In the genomic region with DNA sequence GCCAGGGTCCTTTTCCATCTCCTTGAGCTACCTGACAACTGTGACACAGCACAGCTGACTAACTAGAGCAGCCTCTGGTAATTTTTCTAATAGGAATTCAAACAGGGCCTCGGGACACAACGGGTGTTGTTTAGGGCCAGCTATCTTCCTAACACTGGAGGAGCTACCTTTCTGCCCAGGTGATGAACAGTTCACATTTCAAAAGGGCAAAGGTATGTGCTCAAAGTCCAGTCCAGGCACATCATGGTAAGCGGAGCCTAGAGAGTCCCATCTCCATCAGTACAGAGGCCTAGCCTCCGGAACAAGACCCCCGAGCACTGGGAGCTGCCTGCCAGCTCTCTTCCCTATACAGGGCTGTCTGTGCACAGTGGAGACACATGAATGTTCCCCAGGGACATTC, we compare ENCODE assay signal across 24 mouse cellular contexts.
DNase-seq lines count a peak whose midpoint lies in the region; ATAC-seq and TF ChIP-seq lines count a peak whose summit lies in the region.
"Had no signal": no experiment of that assay in that cellular context is flagged by ENCODE, and none has a peak within 500 bp of the region (broad histone marks: within the 10 kb centered on the region; RNA-seq: fewer than 3 reads in every experiment).

No protein-coding gene starts in this region.

- intact Hi-C loops in gastrocnemius, adult 2 months (cut with DNase I) = loop anchor here (10.0 kb wide), 1 partner anchor 62 kb away; no protein-coding TSS in a partner anchor

- no peaks in the 10 kb centered on the region for H3K36me3 ChIP-seq in intestine, embryonic 15.5 days
- no peaks in the 10 kb centered on the region for H3K36me3 ChIP-seq in intestine, embryonic 16.5 days (ENCODE audit: control insufficient read depth, insufficient read depth, low read length)
- no peaks in the 10 kb centered on the region for H3K36me3 ChIP-seq in liver, adult 2 months (ENCODE audit: control insufficient read depth, insufficient read depth, low read length)
- no peaks in the 10 kb centered on the region for H3K36me3 ChIP-seq in liver, embryonic 11.5 days (ENCODE audit: control insufficient read depth, insufficient read depth, low read length)
- H3K36me3 ChIP-seq: midbrain, embryonic 15.5 days had no signal

- TF ChIP-seq POLR2A in liver, adult 2 months (IDR thresholded peaks at IDR 0.05; ENCODE audit: extremely low read depth, insufficient read depth, low read length) = no peak

- TF ChIP-seq CTCF in gastrocnemius, adult 2 months (IDR thresholded peaks at IDR 0.05) = no peak
- no peak for TF ChIP-seq CTCF in liver, adult 2 months (IDR thresholded peaks at IDR 0.05; ENCODE audit: low read depth, low read length)

- DNase-seq in gastrocnemius, adult 2 months = peak; percentile 19
- no peak for DNase-seq in gastrocnemius, postnatal 25 days
- DNase-seq in liver, adult 2 months (ENCODE audit: extremely low read depth, low read depth, low spot score) = peak; percentile 63
- no peak for DNase-seq in liver, embryonic 11.5 days (ENCODE audit: low spot score)
- DNase-seq: adrenal gland, adult 2 months; adrenal gland, postnatal 36 days; cerebellum, adult 18-20 months; cerebellum, postnatal 10 days; gastrocnemius, postnatal 14 days; kidney, adult 8-10 months; left cerebral cortex, postnatal 4 days; lung, adult 2 months; lung, postnatal 14 days; spleen, adult 18-20 months had no signal

- H3K4me3 ChIP-seq in gastrocnemius, adult 2 months = peak overlapping the region; percentile 74
- H3K4me3 ChIP-seq in intestine, embryonic 15.5 days (replicated peaks) = no peak overlapping the region
- H3K4me3 ChIP-seq in intestine, embryonic 16.5 days (ENCODE audit: low read length) = no peak overlapping the region
- no peak overlapping the region for H3K4me3 ChIP-seq in liver, adult 2 months (ENCODE audit: insufficient read depth, low read depth, low read length)
- no peak overlapping the region for H3K4me3 ChIP-seq in liver, embryonic 11.5 days (ENCODE audit: low read depth, low read length)
- H3K4me3 ChIP-seq: forebrain, embryonic 13.5 days; midbrain, embryonic 10.5 days; midbrain, embryonic 15.5 days had no signal

- no peak overlapping the region for H3K9ac ChIP-seq in intestine, embryonic 15.5 days
- no peak overlapping the region for H3K9ac ChIP-seq in intestine, embryonic 16.5 days (ENCODE audit: low read depth, low read length)
- no peak overlapping the region for H3K9ac ChIP-seq in liver, adult 2 months (ENCODE audit: low read depth, low read length)
- H3K9ac ChIP-seq in liver, embryonic 11.5 days (ENCODE audit: low read depth, low read length) = no peak overlapping the region
- H3K9ac ChIP-seq: forebrain, embryonic 13.5 days; hindbrain, embryonic 14.5 days; liver, embryonic 14.5 days; midbrain, embryonic 15.5 days had no signal

- peaks cover 12% of the 10 kb centered on the region; the same call in 1 of the 2 replicates for H3K4me1 ChIP-seq in intestine, embryonic 15.5 days (replicated peaks)
- peaks cover 11% of the 10 kb centered on the region for H3K4me1 ChIP-seq in intestine, embryonic 16.5 days (ENCODE audit: control insufficient read depth, insufficient read depth, low read length)
- peaks cover 15% of the 10 kb centered on the region for H3K4me1 ChIP-seq in liver, adult 2 months (ENCODE audit: control insufficient read depth, insufficient read depth, low read length)
- peaks cover 13% of the 10 kb centered on the region for H3K4me1 ChIP-seq in liver, embryonic 11.5 days (replicated peaks; ENCODE audit: control insufficient read depth, insufficient read depth, low read length)
- H3K4me1 ChIP-seq: midbrain, embryonic 15.5 days had no signal

- peak overlapping the region; percentile 96 for H3K27ac ChIP-seq in gastrocnemius, adult 2 months
- no peak overlapping the region for H3K27ac ChIP-seq in intestine, embryonic 15.5 days
- H3K27ac ChIP-seq in intestine, embryonic 16.5 days (ENCODE audit: low read length) = no peak overlapping the region
- no peak overlapping the region for H3K27ac ChIP-seq in liver, adult 2 months (replicated peaks; ENCODE audit: insufficient read depth, low read depth, low read length)
- H3K27ac ChIP-seq in liver, embryonic 11.5 days (ENCODE audit: low read depth, low read length) = no peak overlapping the region
- H3K27ac ChIP-seq: forebrain, embryonic 13.5 days; hindbrain, embryonic 14.5 days; liver, embryonic 14.5 days; midbrain, embryonic 10.5 days; midbrain, embryonic 15.5 days had no signal

- H3K79me2 ChIP-seq in liver, adult 2 months (ENCODE audit: control insufficient read depth, insufficient read depth, low read length) = peaks cover 24% of the 10 kb centered on the region; the same call in 1 of the 2 replicates

- no peaks in the 10 kb centered on the region for H3K9me3 ChIP-seq in intestine, embryonic 15.5 days
- no peaks in the 10 kb centered on the region for H3K9me3 ChIP-seq in intestine, embryonic 16.5 days (ENCODE audit: control insufficient read depth, low read length)
- H3K9me3 ChIP-seq in liver, embryonic 11.5 days (ENCODE audit: control insufficient read depth, low read length) = no peaks in the 10 kb centered on the region
- H3K9me3 ChIP-seq: forebrain, embryonic 13.5 days; midbrain, embryonic 10.5 days; midbrain, embryonic 15.5 days had no signal

- WGBS in intestine, embryonic 15.5 days = 81% methylated on average over 5 of the region's 5 CpGs
- 82% methylated on average over 5 of the region's 5 CpGs for WGBS in intestine, embryonic 16.5 days
- WGBS in liver, adult 2 months = 55% methylated on average over 5 of the region's 5 CpGs
- WGBS in liver, embryonic 11.5 days = 81% methylated on average over 5 of the region's 5 CpGs

- no peaks in the 10 kb centered on the region for H3K27me3 ChIP-seq in intestine, embryonic 15.5 days (replicated peaks)
- no peaks in the 10 kb centered on the region for H3K27me3 ChIP-seq in intestine, embryonic 16.5 days (replicated peaks; ENCODE audit: control insufficient read depth, insufficient read depth, low read length)
- no peaks in the 10 kb centered on the region for H3K27me3 ChIP-seq in liver, adult 2 months (ENCODE audit: control insufficient read depth, insufficient read depth, low read length)
- H3K27me3 ChIP-seq in liver, embryonic 11.5 days (replicated peaks; ENCODE audit: control insufficient read depth, insufficient read depth, low read length) = no peaks in the 10 kb centered on the region
- H3K27me3 ChIP-seq: CH12.LX; forebrain, embryonic 13.5 days; midbrain, embryonic 15.5 days had no signal

- no peak overlapping the region for H3K4me2 ChIP-seq in intestine, embryonic 15.5 days (replicated peaks)
- H3K4me2 ChIP-seq in intestine, embryonic 16.5 days (ENCODE audit: low read depth, low read length) = no peak overlapping the region
- H3K4me2 ChIP-seq in liver, embryonic 11.5 days = no peak overlapping the region
- H3K4me2 ChIP-seq: forebrain, embryonic 13.5 days; hindbrain, embryonic 14.5 days; midbrain, embryonic 15.5 days had no signal

- ATAC-seq in intestine, embryonic 15.5 days = 0 out of 2 replicates have a peak, but pooled peaks have one; percentile 9
- ATAC-seq in intestine, embryonic 16.5 days = no peak
- ATAC-seq in liver, embryonic 11.5 days (replicated peaks; ENCODE audit: low FRiP score) = no peak
- ATAC-seq in megakaryocyte-erythroid progenitor cell, adult 5-6 weeks (replicated peaks; ENCODE audit: low FRiP score, low TSS enrichment, poor library complexity, severe bottlenecking) = no peak
- ATAC-seq: activated CD4-positive, CD25-positive, alpha-beta regulatory T cell, adult 4 months; forebrain, embryonic 13.5 days; midbrain, embryonic 15.5 days had no signal

Comparison
In these comparisons a context has a peak if more than half of its experiments do, and no peak if none do; other contexts are left out.
1. DNase-seq: peak in gastrocnemius, adult 2 months (single experiment) and liver, adult 2 months (single experiment); none in gastrocnemius, postnatal 25 days (single experiment) and liver, embryonic 11.5 days (single experiment).